Mouse (Mus musculus) testis, adult 2 months (tissue): ENCODE results near the gene Dera.

ENCODE experiments used
- CTCF ChIP-seq: fragments of 200-500 bp; IDR thresholded peaks from 2 replicates; pipeline ENCODE4 v1.5.1; 2012; ENCODE audit warnings: low read depth, mild to moderate bottlenecking, inconsistent platforms, low read length, moderate library complexity; ENCODE audit not compliant: control insufficient read depth, insufficient read depth, insufficient replicate concordance
- POLR2A ChIP-seq: fragments of 200-500 bp; IDR thresholded peaks from 2 replicates; pipeline ENCODE4 v1.6.1; 2012; ENCODE audit warnings: low read depth, mild to moderate bottlenecking, inconsistent platforms, low read length, moderate library complexity; ENCODE audit not compliant: control insufficient read depth

DNA sequence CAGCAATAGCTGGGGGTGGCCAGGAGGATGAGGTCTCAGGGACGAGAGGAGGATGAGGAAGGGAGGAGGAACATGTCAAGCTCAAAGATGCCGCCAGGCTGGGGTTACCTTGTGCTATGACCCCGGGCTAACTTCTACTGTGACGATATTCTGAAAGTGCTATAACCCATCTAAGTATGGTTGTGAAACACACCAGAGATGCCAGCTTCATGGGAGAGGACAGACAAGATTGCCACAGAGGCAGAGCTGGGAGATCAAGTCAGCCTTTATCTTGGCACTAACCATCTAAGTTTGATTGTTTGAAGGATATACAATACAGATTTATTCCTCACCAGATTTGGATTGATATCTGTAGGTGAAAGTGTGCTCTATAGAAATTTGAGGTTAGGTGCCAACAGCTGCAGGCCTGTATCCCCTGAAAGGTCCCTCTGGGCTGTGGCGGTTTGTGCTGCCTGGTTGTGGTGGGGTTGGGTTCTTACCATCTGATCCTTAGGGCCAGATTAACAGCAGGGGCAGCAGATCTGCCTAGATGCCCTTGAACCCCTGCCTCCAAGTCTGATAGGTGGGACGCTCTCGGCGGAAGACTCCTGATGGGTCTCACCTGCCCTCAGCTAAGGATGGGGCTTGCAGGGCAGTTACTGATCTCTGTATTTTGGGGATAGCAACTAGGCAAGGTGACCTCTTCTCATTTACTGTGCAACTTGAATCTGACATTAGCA is 18.7 kb downstream of the Dera start:
- TF ChIP-seq POLR2A (no peak), CTCF (no peak)
